Mouse (Mus musculus): Measurements from ENCODE around the gene Slc9a3r1. TPM values are rescaled to one million over a fixed set of nuclear protein-coding genes. Genes with fewer than 3 reads are reported as not detected.

Gene Slc9a3r1
- polyA plus RNA-seq (2014; fragmentation: Nextera tagmentation; extraction: Ambion mirVana), result 44.3 and 46.6 TPM in 2 replicates

- Histone ChIP-seq H3K4me3 (replicated peaks; ENCODE audit: low read depth, low read length) (peak within 1 kb of the TSS; percentile 48), H3K27ac (replicated peaks; ENCODE audit: low read depth, low read length) (no peak within 1 kb of the TSS; the same call in 1 of the 2 replicates), H3K36me3 (ENCODE audit: control insufficient read depth, insufficient read depth, low read length) (no peaks in the 10 kb centered on the region), H3K4me2 (ENCODE audit: low read length) (peak within 1 kb of the TSS; percentile 70), H3K4me1 (ENCODE audit: control insufficient read depth, insufficient read depth, low read length) (peaks cover 14% of the 10 kb centered on the region), H3K27me3 (ENCODE audit: control insufficient read depth, insufficient read depth, low read length) (peaks cover 44% of the 10 kb centered on the region), H3K9me3 (ENCODE audit: control insufficient read depth, low read length) (no peaks in the 10 kb centered on the region), H3K9ac (replicated peaks; ENCODE audit: low read length) (peak within 1 kb of the TSS; percentile 45)
- ATAC-seq (ENCODE audit: low FRiP score, low TSS enrichment) (peak; percentile 92), DNase-seq (peak; percentile 94)
- under 1% methylated on average over 47 of the region's 47 CpGs for WGBS
Measured at GRCm38 (mm10) chr11:115162832-115163480, at the start of gene Slc9a3r1. TSS of gene Slc9a3r1 (plus strand) at chr11:115163341.

GRCm38 (mm10) chr11:115119409-115119808 lies 43.7 kb upstream of the Slc9a3r1 start:
- H3K4me3 ChIP-seq (replicated peaks; ENCODE audit: low read depth, low read length), result no peak overlapping the region
- 78% methylated on average over 9 of the region's 9 CpGs for WGBS
- H3K27me3 ChIP-seq (ENCODE audit: control insufficient read depth, insufficient read depth, low read length), result no peaks in the 10 kb centered on the region
- H3K36me3 ChIP-seq (ENCODE audit: control insufficient read depth, insufficient read depth, low read length), result no peaks in the 10 kb centered on the region
- no peak overlapping the region for H3K27ac ChIP-seq (replicated peaks; ENCODE audit: low read depth, low read length)
- no peaks in the 10 kb centered on the region for H3K4me1 ChIP-seq (ENCODE audit: control insufficient read depth, insufficient read depth, low read length)
- H3K9me3 ChIP-seq (ENCODE audit: control insufficient read depth, low read length), result no peaks in the 10 kb centered on the region
- H3K9ac ChIP-seq (replicated peaks; ENCODE audit: low read length), result no peak overlapping the region
- ATAC-seq (ENCODE audit: low FRiP score, low TSS enrichment), result no peak
- no peak for DNase-seq
- no peak overlapping the region for H3K4me2 ChIP-seq (ENCODE audit: low read length)

GRCm38 (mm10) chr11:115128483-115128882 lies 34.7 kb upstream of the Slc9a3r1 start:
- no peaks in the 10 kb centered on the region for H3K36me3 ChIP-seq (ENCODE audit: control insufficient read depth, insufficient read depth, low read length)
- no peak overlapping the region for H3K27ac ChIP-seq (replicated peaks; ENCODE audit: low read depth, low read length)

DNA sequence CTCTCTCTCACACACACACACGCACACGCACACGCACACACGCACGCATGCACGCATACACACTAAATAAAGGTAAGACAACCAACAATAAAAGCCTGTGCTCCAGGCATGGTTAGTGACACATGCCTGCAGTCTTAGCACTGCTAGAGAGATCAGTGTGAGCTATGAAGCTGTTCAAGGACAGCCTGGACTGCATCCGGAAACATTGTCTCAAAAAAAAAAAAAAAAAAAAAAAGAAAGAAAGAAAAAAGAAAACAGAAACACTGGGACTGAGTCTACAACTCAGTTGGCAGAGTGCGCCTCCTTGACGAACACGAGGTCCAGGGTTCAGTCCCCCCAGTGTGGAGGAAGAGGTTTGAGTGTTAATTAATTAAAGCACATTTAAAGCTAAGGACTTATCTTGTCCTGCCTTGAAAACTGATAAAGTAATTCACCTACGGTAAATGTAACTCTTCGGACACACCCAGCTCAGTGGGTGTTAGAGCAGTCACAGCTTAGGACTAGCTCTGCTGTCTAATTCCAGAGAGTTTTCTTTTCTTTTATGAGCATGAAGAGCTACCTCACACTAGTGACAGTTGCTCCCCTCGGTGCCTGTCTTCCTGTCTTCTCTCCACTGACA lies 33.5 kb upstream of the Slc9a3r1 start:
- H3K4me2 ChIP-seq (ENCODE audit: low read length), result no peak overlapping the region
- no peak overlapping the region for H3K9ac ChIP-seq (replicated peaks; ENCODE audit: low read length)
- 88% methylated on average over 13 of the region's 13 CpGs for WGBS
- no peak for DNase-seq
- H3K4me1 ChIP-seq (ENCODE audit: control insufficient read depth, insufficient read depth, low read length), result no peaks in the 10 kb centered on the region
- no peak for ATAC-seq (ENCODE audit: low FRiP score, low TSS enrichment)
- H3K27ac ChIP-seq (replicated peaks; ENCODE audit: low read depth, low read length), result no peak overlapping the region
- H3K27me3 ChIP-seq (ENCODE audit: control insufficient read depth, insufficient read depth, low read length), result no peaks in the 10 kb centered on the region
- no peaks in the 10 kb centered on the region for H3K36me3 ChIP-seq (ENCODE audit: control insufficient read depth, insufficient read depth, low read length)
- no peaks in the 10 kb centered on the region for H3K9me3 ChIP-seq (ENCODE audit: control insufficient read depth, low read length)
- H3K4me3 ChIP-seq (replicated peaks; ENCODE audit: low read depth, low read length), result no peak overlapping the region

More at GRCm38 (mm10) chr11:115128483-115128882, 34.7 kb upstream of the Slc9a3r1 start:
- Histone ChIP-seq H3K9ac (replicated peaks; ENCODE audit: low read length) (no peak overlapping the region), H3K4me3 (replicated peaks; ENCODE audit: low read depth, low read length) (no peak overlapping the region), H3K27me3 (ENCODE audit: control insufficient read depth, insufficient read depth, low read length) (no peaks in the 10 kb centered on the region), H3K4me1 (ENCODE audit: control insufficient read depth, insufficient read depth, low read length) (no peaks in the 10 kb centered on the region), H3K4me2 (ENCODE audit: low read length) (no peak overlapping the region), H3K9me3 (ENCODE audit: control insufficient read depth, low read length) (no peaks in the 10 kb centered on the region)
- ATAC-seq (ENCODE audit: low FRiP score, low TSS enrichment) (no peak), DNase-seq (no peak)
- 83% methylated on average over 4 of the region's 4 CpGs for WGBS

- no peak for DNase-seq
- no peak for ATAC-seq (ENCODE audit: low FRiP score, low TSS enrichment)
- H3K27me3 ChIP-seq (ENCODE audit: control insufficient read depth, insufficient read depth, low read length), result no peaks in the 10 kb centered on the region
- no peak overlapping the region for H3K9ac ChIP-seq (replicated peaks; ENCODE audit: low read length)
- no peaks in the 10 kb centered on the region for H3K4me1 ChIP-seq (ENCODE audit: control insufficient read depth, insufficient read depth, low read length)
- no peak overlapping the region for H3K4me2 ChIP-seq (ENCODE audit: low read length)
- H3K4me3 ChIP-seq (replicated peaks; ENCODE audit: low read depth, low read length), result no peak overlapping the region
- H3K9me3 ChIP-seq (ENCODE audit: control insufficient read depth, low read length), result no peaks in the 10 kb centered on the region
- H3K27ac ChIP-seq (replicated peaks; ENCODE audit: low read depth, low read length), result no peak overlapping the region
- 87% methylated on average over 8 of the region's 8 CpGs for WGBS
- H3K36me3 ChIP-seq (ENCODE audit: control insufficient read depth, insufficient read depth, low read length), result no peaks in the 10 kb centered on the region
Measured at GRCm38 (mm10) chr11:115131768-115132381, 31.3 kb upstream of the Slc9a3r1 start.

DNA sequence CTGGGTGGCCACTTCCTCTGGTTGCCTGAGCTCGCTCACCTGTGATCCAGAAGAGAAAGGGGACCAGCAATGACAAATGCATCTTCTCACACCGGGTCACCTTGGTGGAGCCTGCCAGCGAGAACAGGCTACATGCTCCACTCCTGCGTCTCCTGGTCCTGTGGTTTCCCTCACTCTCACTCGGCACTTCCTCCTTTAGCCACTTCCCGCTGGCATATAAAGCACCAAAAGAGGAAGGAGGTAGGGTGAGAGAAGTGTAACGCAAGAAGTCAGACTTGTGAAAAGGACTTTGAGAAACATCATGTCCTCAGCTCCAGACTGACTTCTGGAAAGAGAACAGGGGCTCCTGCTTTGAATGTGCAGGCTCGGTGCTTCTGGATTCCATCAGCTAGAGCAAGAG lies 29.3 kb upstream of the Slc9a3r1 start, which contains the start of gene Cd300lf:
TSS of gene Cd300lf (minus strand) at position 193 of the 400 bp plus-strand sequence.
- no peak for DNase-seq
- H3K27me3 ChIP-seq (ENCODE audit: control insufficient read depth, insufficient read depth, low read length), result no peaks in the 10 kb centered on the region

GRCm38 (mm10) chr11:115138597-115139262 lies 24.4 kb upstream of the Slc9a3r1 start:
- H3K27me3 ChIP-seq (ENCODE audit: control insufficient read depth, insufficient read depth, low read length), result no peaks in the 10 kb centered on the region
- no peaks in the 10 kb centered on the region for H3K36me3 ChIP-seq (ENCODE audit: control insufficient read depth, insufficient read depth, low read length)
- H3K9me3 ChIP-seq (ENCODE audit: control insufficient read depth, low read length), result no peaks in the 10 kb centered on the region
- no peak overlapping the region for H3K27ac ChIP-seq (replicated peaks; ENCODE audit: low read depth, low read length)
- ATAC-seq (ENCODE audit: low FRiP score, low TSS enrichment) (no peak), DNase-seq (no peak)
- H3K9ac ChIP-seq (replicated peaks; ENCODE audit: low read length), result no peak overlapping the region
- WGBS, result 87% methylated on average over 5 of the region's 5 CpGs
- no peak overlapping the region for H3K4me3 ChIP-seq (replicated peaks; ENCODE audit: low read depth, low read length)
- no peak overlapping the region for H3K4me2 ChIP-seq (ENCODE audit: low read length)
- no peaks in the 10 kb centered on the region for H3K4me1 ChIP-seq (ENCODE audit: control insufficient read depth, insufficient read depth, low read length)

More for the DNA sequence above, 29.3 kb upstream of the Slc9a3r1 start, which contains the start of gene Cd300lf:
- H3K36me3 ChIP-seq (ENCODE audit: control insufficient read depth, insufficient read depth, low read length), result no peaks in the 10 kb centered on the region
- no peaks in the 10 kb centered on the region for H3K9me3 ChIP-seq (ENCODE audit: control insufficient read depth, low read length)
- no peak within 1 kb of the TSS for H3K4me2 ChIP-seq (ENCODE audit: low read length)
- no peak within 1 kb of the TSS for H3K9ac ChIP-seq (replicated peaks; ENCODE audit: low read length)
- WGBS, result 88% methylated on average over 8 of the region's 8 CpGs
- H3K4me1 ChIP-seq (ENCODE audit: control insufficient read depth, insufficient read depth, low read length), result no peaks in the 10 kb centered on the region
- no peak within 1 kb of the TSS for H3K27ac ChIP-seq (replicated peaks; ENCODE audit: low read depth, low read length)
- ATAC-seq (ENCODE audit: low FRiP score, low TSS enrichment), result no peak
- no peak within 1 kb of the TSS for H3K4me3 ChIP-seq (replicated peaks; ENCODE audit: low read depth, low read length)

- H3K27ac ChIP-seq (replicated peaks; ENCODE audit: low read depth, low read length), result no peak overlapping the region
- ATAC-seq (ENCODE audit: low FRiP score, low TSS enrichment) (no peak), DNase-seq (no peak)
- no peak overlapping the region for H3K4me2 ChIP-seq (ENCODE audit: low read length)
- no peaks in the 10 kb centered on the region for H3K9me3 ChIP-seq (ENCODE audit: control insufficient read depth, low read length)
- H3K4me1 ChIP-seq (ENCODE audit: control insufficient read depth, insufficient read depth, low read length), result no peaks in the 10 kb centered on the region
- no peaks in the 10 kb centered on the region for H3K36me3 ChIP-seq (ENCODE audit: control insufficient read depth, insufficient read depth, low read length)
- no peak overlapping the region for H3K9ac ChIP-seq (replicated peaks; ENCODE audit: low read length)
- no peak overlapping the region for H3K4me3 ChIP-seq (replicated peaks; ENCODE audit: low read depth, low read length)
- 84% methylated on average over 2 of the region's 2 CpGs for WGBS
- no peaks in the 10 kb centered on the region for H3K27me3 ChIP-seq (ENCODE audit: control insufficient read depth, insufficient read depth, low read length)
Measured at GRCm38 (mm10) chr11:115141970-115142369, 21.2 kb upstream of the Slc9a3r1 start.

Measured in midbrain, embryonic 14.5 days (tissue).